Mouse (Mus musculus) frontal cortex, postnatal 36 days (tissue): ENCODE measurements around the gene Prim1.
"Not testable (repeated sequence)": the region's sequence is repeated elsewhere in the genome, so short reads cannot be mapped to it uniquely, and the experiment has no call there.

Experiments
- DNase-seq, 2 experiments: peaks; one replicate each; pipeline ENCODE4 v3.0.0; 2022; ENCODE audit warnings: low spot score in 2 of 2

Gene Prim1

DNA sequence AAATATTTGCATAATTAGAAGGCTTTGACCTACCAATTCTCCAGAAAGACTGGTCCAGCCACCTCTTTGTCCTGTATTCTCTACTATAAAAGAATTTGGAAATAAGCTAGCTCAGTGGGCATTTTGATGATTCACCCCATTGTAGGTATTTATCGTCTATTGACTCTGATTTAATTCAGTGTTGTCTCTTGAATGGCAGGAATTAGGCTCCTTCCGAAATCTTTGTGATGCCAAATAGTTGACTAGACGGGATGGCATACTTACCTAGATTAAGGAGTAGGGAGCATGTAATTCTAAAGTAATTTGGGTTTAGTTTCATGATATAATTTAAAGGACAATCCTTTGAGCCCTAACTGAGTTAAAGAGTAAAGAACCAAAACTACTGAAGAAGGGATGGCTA, 23.0 kb downstream of the Prim1 start:
- DNase-seq: no peak

DNA sequence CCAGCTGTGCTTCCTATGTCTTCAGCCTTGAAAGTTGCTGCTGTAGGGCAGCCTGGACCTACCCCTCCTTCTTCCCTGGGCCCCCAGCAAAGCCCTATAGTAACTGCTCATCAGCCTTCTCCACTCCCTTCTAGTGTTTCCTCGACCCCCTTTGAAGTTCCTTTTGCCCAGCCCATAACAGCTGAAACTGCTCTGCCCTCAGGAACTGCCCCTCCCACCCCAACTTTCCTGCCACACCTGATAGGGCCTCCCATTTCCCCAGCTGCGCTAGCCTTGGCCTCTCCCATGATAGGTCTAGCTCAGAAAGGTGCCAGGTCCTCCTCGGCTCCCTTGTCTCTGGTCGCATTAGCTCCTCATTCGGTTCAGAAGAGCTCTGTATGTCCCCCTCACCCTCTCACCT, 24.2 kb downstream of the Prim1 start:
- DNase-seq: no peak

DNA sequence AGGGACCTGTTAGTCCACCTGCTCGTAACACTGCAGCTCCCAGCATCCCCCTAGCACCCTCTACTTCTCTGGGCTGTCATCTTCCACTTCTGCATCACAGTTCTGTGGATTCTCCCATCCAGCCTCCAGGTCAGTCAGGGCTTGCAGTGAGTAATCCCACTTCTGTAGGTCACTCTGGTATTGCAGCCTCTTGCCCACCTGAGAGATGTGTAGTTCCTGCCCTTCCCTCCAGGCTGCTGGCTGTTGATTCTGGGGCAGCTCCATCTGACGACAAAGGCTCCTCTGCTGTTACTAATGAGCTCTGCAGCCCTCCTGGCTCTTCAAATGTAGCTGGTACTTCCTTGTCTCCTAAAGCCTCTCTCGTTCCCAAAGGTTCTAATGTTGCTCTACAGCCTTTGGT, 24.9 kb downstream of the Prim1 start:
- no peak for DNase-seq

DNA sequence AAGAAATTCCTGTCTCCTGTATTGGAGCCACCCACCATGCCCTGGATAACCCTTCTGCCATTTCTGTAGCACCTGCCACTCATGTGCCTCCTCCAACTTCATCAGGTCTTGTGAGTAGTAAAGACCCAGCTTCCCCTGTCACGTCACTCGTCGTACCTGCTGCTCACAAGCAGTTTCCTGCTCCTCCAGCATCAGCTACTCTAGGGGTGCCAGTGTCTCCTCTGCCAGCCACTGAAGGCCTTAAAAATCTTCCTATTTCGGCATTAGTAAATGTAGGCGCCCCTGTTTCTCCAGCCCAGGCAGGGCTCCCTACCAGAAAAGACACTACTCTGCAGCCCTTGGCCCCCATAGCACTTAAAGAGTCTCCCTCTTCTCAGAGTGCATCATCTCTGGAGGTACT, 25.3 kb downstream of the Prim1 start:
- DNase-seq: no peak

DNA sequence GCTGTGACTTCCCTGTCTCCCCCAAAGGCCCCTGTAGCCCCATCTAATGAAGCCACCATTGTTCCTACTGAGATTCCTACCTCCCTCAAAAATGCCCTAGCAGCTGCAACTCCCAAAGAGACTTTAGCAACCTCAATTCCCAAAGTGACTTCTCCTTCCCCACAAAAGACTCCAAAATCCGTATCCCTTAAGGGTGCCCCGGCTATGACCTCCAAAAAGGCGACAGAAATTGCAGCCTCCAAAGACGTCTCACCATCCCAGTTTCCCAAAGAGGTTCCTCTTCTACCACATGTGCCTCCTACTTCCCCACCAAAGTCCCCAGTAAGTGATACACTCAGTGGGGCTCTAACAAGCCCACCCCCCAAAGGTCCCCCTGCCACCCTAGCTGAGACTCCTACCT, 26.7 kb downstream of the Prim1 start:
- DNase-seq: no peak

DNA sequence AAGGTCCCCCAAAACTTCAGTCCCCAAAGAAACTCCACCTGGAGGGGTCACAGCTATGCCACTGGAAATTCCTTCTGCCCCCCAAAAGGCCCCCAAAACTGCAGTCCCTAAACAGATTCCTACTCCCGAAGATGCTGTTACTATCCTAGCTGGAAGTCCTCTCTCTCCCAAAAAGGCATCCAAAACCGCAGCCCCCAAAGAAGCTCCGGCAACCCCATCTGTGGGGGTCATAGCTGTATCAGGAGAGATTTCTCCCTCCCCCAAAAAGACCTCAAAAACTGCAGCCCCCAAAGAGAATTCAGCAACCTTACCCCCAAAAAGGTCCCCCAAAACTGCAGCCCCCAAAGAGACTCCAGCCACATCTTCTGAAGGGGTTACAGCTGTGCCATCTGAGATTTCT, 27.5 kb downstream of the Prim1 start:
- no peak for DNase-seq

DNA sequence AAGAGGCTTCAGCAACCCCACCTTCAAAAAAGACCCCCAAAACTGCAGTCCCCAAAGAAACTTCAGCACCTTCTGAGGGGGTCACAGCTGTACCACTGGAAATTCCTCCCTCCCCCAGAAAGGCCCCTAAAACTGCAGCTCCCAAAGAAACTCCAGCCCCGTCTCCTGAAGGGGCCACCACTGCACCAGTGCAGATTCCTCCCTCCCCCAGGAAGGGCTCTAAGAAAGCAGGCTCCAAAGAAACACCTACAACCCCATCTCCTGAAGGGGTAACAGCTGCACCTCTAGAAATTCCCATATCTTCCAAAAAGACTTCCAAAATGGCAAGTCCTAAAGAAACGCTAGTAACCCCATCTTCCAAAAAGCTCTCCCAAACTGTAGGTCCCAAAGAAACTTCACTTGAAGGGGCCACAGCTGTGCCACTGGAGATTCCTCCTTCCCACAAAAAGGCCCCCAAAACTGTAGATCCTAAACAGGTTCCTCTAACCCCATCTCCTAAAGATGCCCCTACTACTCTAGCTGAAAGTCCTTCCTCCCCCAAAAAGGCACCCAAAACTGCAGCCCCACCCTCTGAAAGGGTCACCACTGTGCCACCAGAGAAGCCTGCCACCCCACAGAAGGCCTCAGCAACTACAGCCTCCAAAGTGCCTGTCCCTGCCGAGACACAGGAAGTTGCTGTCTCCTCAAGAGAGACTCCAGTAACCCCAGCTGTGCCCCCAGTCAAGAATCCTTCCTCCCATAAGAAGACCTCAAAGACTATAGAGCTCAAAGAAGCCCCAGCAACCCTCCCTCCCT, 28.3 kb downstream of the Prim1 start:
- no peak for DNase-seq

DNA sequence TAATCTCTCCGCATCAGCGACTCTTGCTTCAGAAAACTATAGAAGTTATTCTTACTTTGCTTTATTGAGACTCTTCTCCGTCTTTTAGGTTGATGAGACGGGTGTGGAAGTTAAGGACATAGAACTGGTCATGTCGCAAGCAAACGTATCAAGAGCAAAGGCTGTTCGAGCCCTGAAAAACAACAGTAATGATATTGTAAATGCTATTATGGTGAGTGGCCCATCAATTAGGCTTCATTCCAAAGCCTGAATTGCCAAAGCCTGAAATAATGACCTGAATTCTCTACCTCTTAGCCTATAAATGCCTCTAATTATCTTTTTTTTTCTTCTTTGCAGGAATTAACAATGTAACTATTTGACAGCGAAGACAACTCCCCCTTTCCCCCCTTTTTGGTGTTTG, 33.2 kb downstream of the Prim1 start:
- DNase-seq: no peak

DNA sequence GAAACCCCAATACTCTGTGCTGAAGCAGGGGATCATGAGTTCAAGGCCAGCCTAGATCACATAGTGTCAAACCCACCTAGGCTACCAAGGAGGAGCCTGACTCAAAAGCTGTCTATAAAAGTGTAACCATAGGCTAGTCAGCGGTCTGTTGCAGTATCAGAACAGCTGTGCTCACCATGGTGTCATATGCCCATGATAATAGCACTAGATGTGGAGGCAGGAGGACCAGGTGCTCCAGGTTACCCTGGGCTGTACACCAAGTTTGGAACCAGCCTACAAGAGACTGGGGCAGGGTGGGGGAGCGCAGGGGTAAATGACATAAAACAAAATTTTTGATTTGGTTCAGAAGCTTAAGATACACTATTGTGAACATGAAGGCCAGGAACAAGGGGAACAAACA, 34.8 kb downstream of the Prim1 start:
- no peak for DNase-seq

DNA sequence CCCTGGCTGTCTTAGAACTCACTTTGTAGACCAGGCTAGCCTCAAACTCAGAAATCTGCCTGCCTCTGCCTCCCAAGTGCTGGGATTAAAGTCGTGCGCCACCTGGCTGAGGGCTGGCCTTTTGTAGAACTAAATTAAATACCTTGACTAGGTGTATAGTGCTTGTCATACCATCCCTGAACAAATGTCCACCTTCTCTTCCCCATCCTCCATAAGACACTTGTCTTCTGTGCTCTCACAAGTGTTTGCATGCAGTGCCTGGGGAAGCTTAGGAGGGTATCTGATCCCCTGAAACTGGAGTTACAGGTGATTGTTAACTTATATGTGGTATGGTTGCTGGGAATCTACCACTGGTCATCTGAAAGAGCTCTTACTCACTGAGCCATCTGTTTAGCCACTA, 35.4 kb downstream of the Prim1 start:
- no peak for DNase-seq

DNA sequence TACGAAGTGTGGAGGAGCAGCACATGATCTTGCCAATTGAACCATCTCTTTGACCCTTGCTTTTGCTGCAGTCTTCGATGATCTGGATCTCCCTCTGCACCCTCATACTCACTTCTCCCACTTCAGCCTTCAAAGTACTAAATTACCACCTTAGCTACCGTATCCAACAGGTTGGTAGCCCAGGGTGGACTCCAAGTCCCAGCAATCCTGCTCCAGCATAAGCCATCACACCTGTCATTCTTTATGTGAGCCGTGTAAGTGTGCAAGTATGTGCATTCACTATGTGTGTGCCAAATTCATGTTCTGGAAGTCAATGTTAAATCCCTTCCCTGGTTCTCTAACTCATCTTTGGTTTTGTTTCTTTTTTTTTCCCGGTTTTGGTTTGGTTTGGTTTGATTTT, 36.6 kb downstream of the Prim1 start:
- DNase-seq: no peak

DNA sequence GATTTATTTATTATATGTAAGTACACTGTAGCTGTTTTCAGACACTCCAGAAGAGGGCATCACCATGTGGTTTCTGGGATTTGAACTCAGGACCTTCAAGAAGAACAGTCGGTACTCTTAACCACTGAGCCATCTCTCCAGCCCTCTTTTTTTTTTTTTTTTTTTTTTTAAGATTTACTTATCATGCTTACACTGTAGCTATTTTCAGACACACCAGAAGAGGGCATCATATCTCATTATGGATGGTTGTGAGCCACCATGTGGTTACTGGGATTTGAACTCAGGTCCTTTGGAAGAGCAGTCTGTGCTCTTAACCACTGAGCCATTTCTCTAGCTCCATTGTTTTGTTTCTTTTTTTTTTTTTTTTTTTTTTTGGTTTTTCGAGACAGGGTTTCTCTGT, 37.2 kb downstream of the Prim1 start:
- not testable (repeated sequence) for DNase-seq

DNA sequence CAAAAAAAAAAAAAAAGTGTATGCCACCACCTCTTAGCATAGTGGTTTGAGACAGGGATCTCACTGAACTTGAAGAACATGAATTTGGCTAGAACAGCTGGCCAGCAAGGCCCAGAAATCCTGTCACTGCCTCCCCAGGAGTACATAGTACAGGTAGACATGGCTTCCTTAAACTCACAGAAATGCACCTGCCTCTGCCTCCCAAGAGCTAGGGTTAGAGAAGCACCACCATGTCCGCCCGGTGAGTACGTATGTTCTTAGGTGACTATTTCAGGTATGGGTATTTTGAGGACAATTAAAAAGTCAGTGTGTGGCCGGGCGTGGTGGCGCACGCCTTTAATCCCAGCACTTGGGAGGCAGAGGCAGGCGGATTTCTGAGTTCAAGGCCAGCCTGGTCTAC, 38.0 kb downstream of the Prim1 start:
- DNase-seq: no peak

DNA sequence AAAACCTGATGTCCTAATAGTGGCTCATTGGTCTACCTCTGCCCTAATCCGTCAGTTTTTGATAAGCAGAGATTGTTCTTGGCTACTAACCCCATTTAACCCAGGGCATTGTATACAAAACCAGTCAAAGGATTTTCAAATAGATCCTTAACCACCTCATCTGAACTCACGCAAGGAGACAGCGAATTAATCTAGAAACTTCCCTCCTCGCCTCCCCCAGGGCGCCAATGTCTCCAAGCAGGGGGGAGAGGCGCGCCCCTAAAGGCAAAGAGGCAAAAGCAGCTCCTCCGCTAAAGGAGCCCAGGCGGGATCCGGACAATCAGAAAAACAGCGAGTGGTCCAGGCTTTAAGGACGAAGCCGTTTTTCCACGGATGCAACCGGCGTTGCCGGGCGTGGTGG, 43.2 kb downstream of the Prim1 start:
- no peak for DNase-seq

DNA sequence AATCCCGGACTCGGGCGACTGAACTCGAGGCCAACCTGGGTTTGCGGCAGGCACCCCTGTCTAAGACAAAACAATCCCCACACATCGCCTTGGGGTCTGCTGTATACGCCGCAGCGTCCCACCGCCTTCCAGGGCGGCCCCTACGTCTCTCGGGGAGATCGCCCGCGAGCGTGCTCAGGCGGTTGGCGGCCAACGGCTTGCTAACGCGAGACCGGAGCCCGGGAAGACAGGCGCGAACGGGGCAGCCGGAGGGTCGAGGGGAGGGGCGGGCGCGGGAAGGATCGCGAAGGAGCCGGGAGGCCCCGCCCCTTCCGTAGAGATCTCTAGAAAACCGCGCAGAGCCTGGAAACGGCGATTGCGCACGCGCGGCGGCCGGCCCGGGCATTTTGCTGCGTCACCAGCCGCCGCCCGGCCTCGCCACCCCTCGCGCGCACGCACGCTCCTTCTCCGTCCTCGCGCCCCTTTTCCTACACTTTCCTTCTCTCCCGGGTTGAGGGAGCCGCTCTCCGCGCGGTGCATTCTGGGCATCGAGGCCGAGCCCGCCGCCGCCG, 43.7 kb downstream of the Prim1 start, which contains the start of gene Ptges3:
Gene Ptges3 (plus strand): TSS at position 354 of the 551 bp plus-strand sequence.
- peak; percentile 96 for DNase-seq

DNA sequence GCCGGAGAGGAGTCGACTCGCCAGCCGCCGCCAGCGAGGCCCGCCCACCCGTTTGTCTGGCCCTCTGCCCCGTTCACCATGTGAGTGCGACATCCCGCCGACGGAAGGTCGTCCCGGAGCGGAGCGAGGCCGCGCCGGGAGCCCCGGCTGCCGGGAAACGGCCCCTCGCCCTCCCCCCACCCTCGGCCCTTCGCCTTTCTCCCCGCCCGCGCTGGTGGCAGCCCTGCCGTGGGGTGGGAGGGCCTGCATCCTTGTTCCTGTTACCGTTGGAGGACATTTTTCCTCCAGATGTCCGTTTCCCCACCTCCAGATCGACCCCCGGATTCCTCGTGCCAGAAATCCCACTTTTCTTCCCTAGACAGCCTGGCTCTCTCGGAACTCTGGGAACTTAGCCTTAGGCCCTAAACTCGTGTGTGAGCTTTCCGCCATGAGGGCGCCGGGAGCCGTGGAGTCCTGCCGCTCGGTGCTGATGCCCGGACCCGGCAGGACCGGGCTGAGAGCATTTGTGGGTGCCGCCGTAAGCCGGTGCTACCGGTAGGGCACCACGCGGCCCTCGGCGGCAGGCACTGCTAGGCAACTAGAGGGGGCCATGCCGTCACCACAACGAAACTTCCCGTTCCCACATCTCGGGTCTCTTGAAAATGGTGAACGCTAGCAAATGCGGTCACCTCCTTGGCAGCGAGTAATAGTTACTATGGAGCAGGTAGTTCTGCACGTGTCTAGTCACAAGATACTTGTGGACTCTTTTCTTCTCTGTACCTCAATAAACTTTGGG, 44.4 kb downstream of the Prim1 start:
- DNase-seq: peak in 1 of 2 experiments; percentile 41

DNA sequence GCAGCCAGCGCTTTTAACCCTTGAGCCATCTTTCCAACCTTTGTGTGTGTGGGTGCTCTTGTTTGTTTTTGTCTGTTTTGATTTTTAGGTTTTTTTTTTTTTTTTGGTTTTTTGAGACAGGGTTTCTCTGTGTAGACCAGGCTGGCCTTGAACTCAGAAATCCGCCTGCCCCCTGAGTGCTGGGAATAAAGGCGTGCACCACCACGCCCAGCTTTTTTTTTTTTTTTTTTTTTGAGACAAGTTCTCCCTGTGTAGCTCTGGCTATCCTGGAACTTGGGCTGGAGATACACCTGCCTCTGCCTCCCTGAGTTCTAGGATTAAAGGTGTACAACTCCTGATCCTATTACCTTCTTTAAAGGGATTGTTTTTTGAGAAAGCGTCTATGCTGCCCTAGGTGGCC, 46.1 kb downstream of the Prim1 start:
- no peak for DNase-seq

DNA sequence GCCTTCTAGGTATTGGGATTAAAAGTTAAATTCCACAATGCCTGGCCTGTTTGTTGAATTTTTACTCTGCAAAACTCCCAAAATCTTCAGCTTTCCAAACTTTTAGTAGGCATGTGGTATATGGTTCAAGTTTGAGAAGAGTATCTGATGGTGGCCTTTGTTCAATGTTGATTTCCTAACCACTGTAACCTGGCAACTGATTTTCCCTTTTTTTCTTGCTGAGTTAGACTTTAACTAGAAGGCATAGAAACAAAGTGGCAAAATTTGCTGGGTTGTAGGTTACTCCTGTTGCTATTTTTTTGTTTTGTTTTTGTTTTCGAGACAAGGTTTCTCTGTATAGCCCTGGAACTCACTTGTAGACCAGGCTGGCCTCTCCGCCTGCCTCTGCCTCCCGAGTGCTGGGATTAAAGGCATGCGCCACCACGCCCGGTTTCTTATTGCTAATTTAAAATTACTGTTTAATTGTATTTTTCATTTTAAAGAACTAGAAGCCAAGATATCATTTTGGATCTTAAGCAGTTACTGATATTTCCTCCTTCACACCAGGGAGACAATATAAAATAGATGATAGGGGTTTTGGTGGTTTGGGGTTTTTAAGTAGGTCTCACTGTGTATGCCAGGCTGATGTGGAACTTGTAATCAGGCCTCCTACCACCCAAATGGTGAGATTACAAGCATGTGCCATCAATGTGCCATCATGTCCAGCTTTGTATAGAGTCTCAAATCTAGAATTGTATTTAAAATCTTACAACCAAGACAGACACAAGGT, 47.4 kb downstream of the Prim1 start:
- no peak for DNase-seq

DNA sequence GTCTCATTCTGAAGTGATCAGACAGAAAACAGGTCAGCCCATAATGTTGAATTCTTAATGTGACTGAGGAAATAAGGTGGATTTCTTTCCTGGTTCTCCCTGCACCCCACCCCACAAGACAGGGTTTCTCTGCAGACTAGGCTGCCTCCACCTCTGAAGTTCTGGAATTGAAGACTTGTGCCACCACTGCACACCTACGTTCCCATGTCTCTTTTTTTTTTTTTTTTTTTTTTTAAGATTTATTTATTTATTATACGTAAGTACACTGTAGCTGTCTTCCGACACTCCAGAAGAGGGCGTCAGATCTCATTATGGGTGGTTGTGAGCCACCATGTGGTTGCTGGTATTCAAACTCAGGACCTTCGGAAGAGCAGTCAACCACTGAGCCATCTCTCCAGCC, 51.1 kb downstream of the Prim1 start:
- DNase-seq: no peak

DNA sequence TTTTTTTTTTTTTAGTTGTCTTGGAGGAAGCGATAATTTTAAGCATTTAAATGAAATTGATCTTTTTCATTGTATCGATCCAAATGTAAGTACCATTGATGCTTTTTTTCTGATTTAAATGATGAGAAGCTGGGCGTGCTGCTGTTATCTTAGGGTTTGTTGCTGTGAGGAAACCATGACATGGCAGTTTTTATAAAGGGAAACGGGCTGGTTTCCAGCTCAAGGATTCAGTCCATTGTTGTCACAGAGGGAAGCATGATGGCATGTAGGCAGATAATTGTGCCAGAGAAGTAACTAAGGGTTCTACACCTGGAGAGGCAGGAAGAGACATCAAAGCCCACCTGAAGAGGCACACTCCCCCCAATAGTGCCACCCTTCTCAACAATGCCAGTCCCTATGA, 54.2 kb downstream of the Prim1 start:
- DNase-seq: no peak

DNA sequence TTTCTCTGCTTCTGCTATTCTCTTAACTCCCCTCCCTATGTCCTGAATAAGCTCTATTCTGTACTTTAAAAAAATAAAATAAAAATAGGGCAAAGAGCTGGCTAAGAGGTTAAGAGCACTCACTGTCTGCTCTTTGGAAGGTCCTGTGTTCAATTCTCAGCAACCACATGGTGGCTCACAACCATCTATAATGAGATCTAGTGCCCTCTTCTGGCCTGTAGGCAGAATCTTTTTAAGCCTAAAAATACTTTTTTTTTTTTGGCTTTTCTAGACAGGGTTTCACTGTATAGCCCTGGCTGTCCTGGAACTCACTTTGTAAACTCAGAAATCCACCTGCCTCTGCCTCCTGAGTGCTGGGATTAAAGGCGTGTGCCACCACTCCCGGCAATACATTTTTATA, 55.5 kb downstream of the Prim1 start:
- not testable (repeated sequence) for DNase-seq

DNA sequence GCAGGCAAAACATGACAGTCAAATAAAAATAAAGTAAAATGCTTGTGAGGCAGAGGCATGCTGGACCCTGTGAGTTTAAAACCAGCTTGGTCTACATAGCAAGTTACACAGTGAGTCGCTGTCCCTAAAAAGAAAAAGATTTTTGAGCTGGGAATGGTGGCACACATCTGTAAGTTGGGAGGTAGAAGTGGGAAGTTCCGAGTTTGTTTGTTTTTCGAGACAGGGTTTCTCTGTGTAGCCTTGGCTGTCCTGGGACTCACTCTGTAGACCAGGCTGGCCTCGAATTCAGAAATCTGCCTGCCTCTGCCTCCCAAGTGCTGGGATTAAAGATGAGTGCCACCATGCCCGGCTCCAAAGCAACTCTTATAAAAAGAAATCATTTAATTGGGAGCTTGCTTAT, 63.3 kb downstream of the Prim1 start:
- not testable (repeated sequence) for DNase-seq
